Mouse (Mus musculus) layer of hippocampus, adult 2 months (tissue): ENCODE results near the gene Naip6. TPM values are rescaled to one million over a fixed set of nuclear protein-coding genes. Genes with fewer than 3 reads are reported as not detected.

ENCODE experiments used
- DNase-seq, 2 experiments: peaks; one replicate each; pipeline ENCODE4 v3.0.0; 2022; ENCODE audit warnings: low spot score in 2 of 2
- H3K27ac ChIP-seq: fragments of 200-600 bp; 2 replicates; pipeline ENCODE4 v1.8.1; 2022
- H3K4me3 ChIP-seq: fragments of 200-600 bp; 2 replicates; pipeline ENCODE4 v1.8.1; 2022; ENCODE audit warnings: mild to moderate bottlenecking
- CTCF ChIP-seq: fragments of 200-600 bp; conservative IDR thresholded peaks from 2 replicates; pipeline ENCODE4 v1.8.1; 2022; ENCODE audit warnings: antibody characterized with exemption, mild to moderate bottlenecking, moderate library complexity
- total RNA-seq, 2 experiments: library from RNA; stranded (reverse); gene quantifications; 2 replicates each; pipeline ENCODE4 v1.2.3; 2021

Naip6 gene
- total RNA-seq, 2 experiments from 2014 or later = 0.22 to 0.23 TPM

- no peak overlapping the region for H3K27ac ChIP-seq
- DNase-seq = no peak
- TF ChIP-seq CTCF = no peak
- H3K4me3 ChIP-seq = no peak overlapping the region
Measured at GRCm38 (mm10) chr13:100243702-100244101, 73.8 kb downstream of the Naip6 start.

Other genes starting within 250 kb of the Naip6 start
- gene Bdp1, start 213.6 kb downstream of the Naip6 start, total RNA-seq = 10 to 100 TPM; 36.3 to 38.6 TPM
- gene Serf1, start 209.7 kb downstream of the Naip6 start, total RNA-seq = 10 to 100 TPM; 11.4 to 16.7 TPM
- 10 to 100 TPM; 40.3 to 41.2 TPM for gene Smn1, start 192.8 kb downstream of the Naip6 start, total RNA-seq
- gene Naip2, start 115.6 kb downstream of the Naip6 start, total RNA-seq = under 1 TPM; 0.34 to 0.51 TPM
- gene Naip5, start 71.4 kb downstream of the Naip6 start, total RNA-seq = under 1 TPM; 0.37 to 0.41 TPM
- gene Naip1, start 135.2 kb upstream of the Naip6 start, total RNA-seq = under 1 TPM; 0.18 to 0.49 TPM
- gene Gtf2h2, start 174.9 kb upstream of the Naip6 start, total RNA-seq = 10 to 100 TPM; 46.6 to 55.1 TPM
- 10 to 100 TPM; 10.6 to 13.0 TPM for gene Ocln, start 235.0 kb upstream of the Naip6 start, total RNA-seq